ENCODE assay signal across 21 mouse cellular contexts in genomic region chr6:95611059-95611458, GRCm38 (mm10).
DNase-seq lines count a peak whose midpoint lies in the region; ATAC-seq and TF ChIP-seq lines count a peak whose summit lies in the region.
"Had no signal": no experiment of that assay in that cellular context is flagged by ENCODE, and none has a peak within 500 bp of the region (broad histone marks: within the 10 kb centered on the region; RNA-seq: fewer than 3 reads in every experiment).

No protein-coding gene starts in this region.

- peak; percentile 84 for ATAC-seq in megakaryocyte progenitor cell, adult 5-6 weeks (replicated peaks; ENCODE audit: poor library complexity)
- ATAC-seq: activated CD4-positive, CD25-positive, alpha-beta regulatory T cell, adult 4 months; CD4-positive, CD25-positive, alpha-beta regulatory T cell, adult 4 months; forebrain, embryonic 14.5 days; forebrain, embryonic 16.5 days; Patski had no signal

- no peak for TF ChIP-seq CTCF in CH12.LX (conservative IDR thresholded peaks at IDR 0.05 in 1 of 2, IDR thresholded peaks at IDR 0.05 in 1 of 2; ENCODE audit: low read depth in 2 of 2, low read length in 2 of 2)
- TF ChIP-seq CTCF in kidney, adult 2 months (conservative IDR thresholded peaks at IDR 0.05; ENCODE audit: insufficient read depth, insufficient read length, low read depth, low read length): no peak

- no peak overlapping the region for H3K27ac ChIP-seq in CH12.LX (ENCODE audit: insufficient read depth, low read depth)
- H3K27ac ChIP-seq in kidney, adult 2 months (ENCODE audit: insufficient read depth, low read depth, low read length): no peak overlapping the region
- H3K27ac ChIP-seq: embryonic facial prominence, embryonic 10.5 days; embryonic facial prominence, embryonic 12.5 days; forebrain, embryonic 12.5 days had no signal

- no peak overlapping the region for H3K4me3 ChIP-seq in CH12.LX (replicated peaks in 1 of 3; ENCODE audit: low read depth in 2 of 3, low read length in 2 of 3, poor library complexity in 1 of 3)
- no peak overlapping the region for H3K4me3 ChIP-seq in kidney, adult 2 months (ENCODE audit: insufficient read depth, low read depth, low read length)
- H3K4me3 ChIP-seq: embryonic facial prominence, embryonic 10.5 days; embryonic facial prominence, embryonic 12.5 days; forebrain, embryonic 12.5 days had no signal

- H3K9me3 ChIP-seq in CH12.LX (replicated peaks; ENCODE audit: low read length): no peaks in the 10 kb centered on the region
- H3K9me3 ChIP-seq: embryonic facial prominence, embryonic 10.5 days; embryonic facial prominence, embryonic 12.5 days; forebrain, embryonic 12.5 days had no signal

- no peaks in the 10 kb centered on the region; the same call in 1 of the 2 replicates for H3K79me2 ChIP-seq in CH12.LX (replicated peaks; ENCODE audit: control insufficient read depth, extremely low read depth, insufficient read depth, poor library complexity, severe bottlenecking)

- TF ChIP-seq EP300 in CH12.LX (IDR thresholded peaks at IDR 0.05; ENCODE audit: low read length): no peak

- no peak overlapping the region for H3K4me2 ChIP-seq in CH12.LX (ENCODE audit: insufficient read depth, low read depth, poor library complexity, severe bottlenecking)
- H3K4me2 ChIP-seq: embryonic facial prominence, embryonic 12.5 days; forebrain, embryonic 12.5 days had no signal

- peak; percentile 27 for DNase-seq in adrenal gland, postnatal 14 days
- DNase-seq in adrenal gland, adult 18-20 months (ENCODE audit: low spot score in 2 of 2): no peak
- DNase-seq in CH12.LX (ENCODE audit: extremely low read depth): no peak
- DNase-seq in kidney, adult 2 months: no peak
- no peak for DNase-seq in Muller cell, postnatal 12 days (ENCODE audit: inconsistent ontology term)
- DNase-seq: adrenal gland, adult 8-10 months; B cell, adult 2 months; cerebellum, adult 11-12 months; cerebellum, adult 2 months; cerebellum, adult 9-10 months; cerebellum, postnatal 10 days; cerebellum, postnatal 25 days had no signal

- dilution Hi-C loops in CH12.LX (cut with MboI; ENCODE audit: extremely low pct_ligation_motif_present, extremely low pct_unique_long_range_greater_than_20kb, low sequenced_read_pairs): no loop called here

- no peaks in the 10 kb centered on the region for H3K27me3 ChIP-seq in CH12.LX (replicated peaks)
- no peaks in the 10 kb centered on the region for H3K27me3 ChIP-seq in kidney, adult 2 months (replicated peaks; ENCODE audit: control insufficient read depth, insufficient read depth, low read length)
- H3K27me3 ChIP-seq: embryonic facial prominence, embryonic 12.5 days; forebrain, embryonic 12.5 days; Patski had no signal

- peaks cover 2 to 33% of the 10 kb centered on the region in 2 experiments for H3K36me3 ChIP-seq in CH12.LX (replicated peaks in 1 of 2; ENCODE audit: control insufficient read depth in 1 of 2, insufficient read depth in 1 of 2, low read length in 1 of 2)
- no peaks in the 10 kb centered on the region for H3K36me3 ChIP-seq in kidney, adult 2 months (ENCODE audit: control insufficient read depth, insufficient read depth, low read length)
- H3K36me3 ChIP-seq: embryonic facial prominence, embryonic 10.5 days; embryonic facial prominence, embryonic 12.5 days; forebrain, embryonic 12.5 days had no signal

- TF ChIP-seq POLR2A in CH12.LX (IDR thresholded peaks at IDR 0.05; ENCODE audit: low read depth, low read length): no peak
- TF ChIP-seq POLR2A in kidney, adult 2 months (IDR thresholded peaks at IDR 0.05; ENCODE audit: low read depth, low read length): no peak

- in situ Hi-C loops in CH12.LX (cut with MboI; ENCODE audit: low pct_ligation_motif_present, low pct_unique_long_range_greater_than_20kb, low sequenced_read_pairs): no loop called here

- WGBS in kidney, adult 2 months: 85% methylated on average over 3 of the region's 3 CpGs

- no peak overlapping the region for H3K9ac ChIP-seq in CH12.LX (ENCODE audit: insufficient read depth, low read depth)
- H3K9ac ChIP-seq: embryonic facial prominence, embryonic 12.5 days; forebrain, embryonic 12.5 days had no signal

- H3K4me1 ChIP-seq in CH12.LX (ENCODE audit: control insufficient read depth in 1 of 2, insufficient read depth in 2 of 2): peaks cover 15 to 71% of the 10 kb centered on the region in 2 experiments
- H3K4me1 ChIP-seq in kidney, adult 2 months (ENCODE audit: control insufficient read depth, insufficient read depth, low read length): no peaks in the 10 kb centered on the region
- H3K4me1 ChIP-seq: forebrain, embryonic 12.5 days had no signal

- no peak for TF ChIP-seq RAD21 in CH12.LX (IDR thresholded peaks at IDR 0.05; ENCODE audit: low read depth, low read length)

TF ChIP-seq in CH12.LX, 34 proteins besides CTCF, POLR2A, EP300 and RAD21:
- TF ChIP-seq NELFE (IDR thresholded peaks at IDR 0.05; ENCODE audit: low read depth, low read length): no peak
- 0 out of 2 replicates have a peak, but pooled peaks have one; percentile 33 for TF ChIP-seq ELF1 (IDR thresholded peaks at IDR 0.05; ENCODE audit: low read depth, low read length)
- TF ChIP-seq NRF1 (IDR thresholded peaks at IDR 0.05; ENCODE audit: low read depth, low read length): no peak
- TF ChIP-seq ETS1 (conservative IDR thresholded peaks at IDR 0.05; ENCODE audit: low read depth, low read length): no peak
